Mouse (Mus musculus): Measurements from ENCODE around the gene Galnt16.

GRCm38 (mm10) chr12:80504718-80505117, 13.4 kb upstream of the Galnt16 start:
- TF ChIP-seq CTCF (IDR thresholded peaks at IDR 0.05; ENCODE audit: control insufficient read depth, insufficient read depth, insufficient replicate concordance, low read depth, low read length), result no peak
- TF ChIP-seq POLR2A (IDR thresholded peaks at IDR 0.05; ENCODE audit: control insufficient read depth, low read depth, low read length), result no peak
